Mouse (Mus musculus): ENCODE measurements around the gene Scfd2.

Scfd2 gene

DNA sequence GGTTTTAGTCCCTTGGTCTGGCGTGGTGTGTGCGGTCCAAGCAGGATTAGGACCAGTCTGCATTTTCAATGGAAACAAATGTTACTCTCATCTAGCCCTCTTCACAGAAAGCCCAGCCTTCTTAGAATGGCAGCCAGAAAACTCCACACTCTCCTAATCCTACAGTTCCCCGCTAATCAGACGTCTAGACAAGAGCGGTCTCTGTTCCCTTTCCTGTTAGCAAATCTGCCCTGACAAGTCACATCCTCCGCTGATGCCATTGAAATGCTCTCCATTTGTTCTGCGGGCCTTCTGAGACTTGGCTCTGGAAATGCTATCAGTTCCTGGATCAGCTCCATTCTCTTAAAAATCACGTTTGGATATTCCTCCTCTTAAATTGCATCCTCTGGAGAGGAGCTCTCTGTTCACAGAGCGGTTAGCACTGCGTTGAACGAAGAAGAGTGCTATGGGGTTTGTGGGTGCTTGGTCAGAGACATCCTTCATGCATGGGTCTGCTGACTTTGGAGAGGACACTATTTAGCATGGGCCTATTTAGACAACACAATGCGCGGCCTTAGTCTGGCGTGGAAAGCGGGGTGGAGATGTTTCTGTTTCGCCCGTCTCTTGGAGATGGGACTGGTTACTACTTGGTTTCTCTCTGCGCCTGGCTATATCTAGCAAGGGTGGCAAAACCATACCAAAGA is 358.3 kb downstream of the Scfd2 start:
- DNase-seq (ENCODE audit: low spot score), result no peak

DNA sequence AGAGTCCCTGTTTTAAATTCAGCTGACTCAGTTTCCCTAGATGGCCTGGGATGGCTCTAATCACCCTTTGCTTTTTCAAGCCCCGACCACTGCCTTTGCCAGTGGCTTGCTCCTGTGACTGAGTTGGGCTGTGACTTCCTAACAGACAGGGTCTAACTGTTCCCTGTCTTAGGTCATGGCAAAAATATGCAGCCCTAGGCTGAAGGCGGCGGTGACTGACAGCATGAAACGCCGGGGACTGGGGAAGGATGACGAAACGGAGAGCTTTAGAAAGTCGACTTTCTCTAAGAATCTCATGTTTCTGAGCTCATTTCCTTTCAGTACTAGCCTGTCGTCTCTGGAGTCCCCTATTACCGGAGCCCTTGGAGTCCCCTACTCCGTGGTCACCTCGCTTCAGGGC is 359.4 kb downstream of the Scfd2 start:
- DNase-seq (ENCODE audit: low spot score), result no peak

DNA sequence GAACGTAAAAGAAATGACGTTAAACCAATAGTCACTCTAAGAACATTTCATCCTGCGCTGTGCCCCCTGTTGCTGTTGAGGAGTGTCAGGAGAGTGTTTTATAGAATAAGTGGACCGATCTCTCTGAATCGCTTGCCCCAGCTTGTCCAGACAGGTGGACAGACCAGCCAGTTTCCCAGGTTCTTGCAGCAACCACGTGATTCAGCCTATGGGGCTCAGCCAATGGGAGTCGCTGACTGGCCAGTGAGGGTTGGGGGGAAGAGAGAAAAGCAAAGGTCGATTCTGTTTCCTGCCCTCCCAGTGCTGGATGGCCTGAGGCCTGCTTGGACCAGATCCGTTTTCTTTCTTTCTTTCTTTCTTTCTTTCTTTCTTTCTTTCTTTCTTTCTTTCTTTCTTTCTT is 359.8 kb downstream of the Scfd2 start:
- DNase-seq (ENCODE audit: low spot score), result peak; percentile 58

DNA sequence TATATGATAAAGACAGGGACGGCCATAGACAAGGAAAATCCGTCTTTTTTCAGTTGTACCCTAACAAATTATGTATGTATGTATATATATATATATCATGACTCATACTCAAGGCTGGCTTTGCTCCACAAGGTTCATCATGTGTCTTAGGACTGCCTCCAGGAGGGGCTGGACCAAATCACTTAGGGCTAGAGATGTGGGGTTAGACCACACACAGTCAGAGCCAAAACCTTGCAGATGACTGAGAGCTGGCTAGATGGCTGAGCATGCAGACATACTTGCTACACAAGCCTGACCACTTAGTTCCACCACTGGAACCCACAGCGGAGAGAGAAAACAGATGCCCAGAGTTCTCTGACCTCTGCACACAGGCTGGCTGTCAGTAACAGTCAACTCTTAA is 363.5 kb downstream of the Scfd2 start:
- no peak for DNase-seq (ENCODE audit: low spot score)

DNA sequence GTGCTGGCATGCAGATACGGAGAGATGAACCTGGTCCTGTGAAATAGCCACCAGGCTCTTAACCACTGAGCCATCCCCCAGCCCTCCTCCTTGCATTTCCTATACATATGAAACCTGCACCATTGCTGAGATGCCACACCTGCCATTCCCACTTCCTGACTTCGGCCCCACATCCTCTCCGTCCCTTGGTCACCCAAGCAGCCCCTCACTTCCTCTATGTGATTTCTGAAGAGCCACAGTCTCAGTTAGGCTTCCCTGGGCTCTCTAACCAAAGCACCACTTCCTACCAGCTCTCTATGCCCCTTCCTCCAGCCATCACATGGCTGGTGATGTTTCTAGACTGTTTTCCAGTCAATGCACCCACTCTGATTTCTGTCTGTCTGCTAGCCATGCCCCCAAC is 364.9 kb downstream of the Scfd2 start:
- DNase-seq (ENCODE audit: low spot score), result no peak

DNA sequence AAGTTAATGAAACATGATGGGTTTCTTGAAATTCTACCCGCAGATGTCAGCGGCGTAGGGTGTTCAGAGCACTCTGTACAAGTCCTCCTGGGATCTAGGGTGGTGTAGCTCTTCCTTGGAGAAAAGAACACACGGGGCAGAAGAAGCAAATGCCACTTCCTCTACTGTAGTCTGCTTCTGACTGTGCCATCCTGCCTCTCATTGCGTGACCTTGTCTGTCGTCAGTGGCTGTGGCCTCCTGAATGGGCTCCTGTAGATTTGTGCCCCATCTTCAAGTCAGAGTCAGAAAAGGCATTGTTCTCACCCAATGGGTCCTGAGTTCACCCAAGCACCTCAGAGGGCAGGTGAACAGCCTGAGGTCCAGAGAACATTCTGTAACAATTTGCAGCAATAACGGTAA is 367.0 kb downstream of the Scfd2 start:
- DNase-seq (ENCODE audit: low spot score), result no peak

DNA sequence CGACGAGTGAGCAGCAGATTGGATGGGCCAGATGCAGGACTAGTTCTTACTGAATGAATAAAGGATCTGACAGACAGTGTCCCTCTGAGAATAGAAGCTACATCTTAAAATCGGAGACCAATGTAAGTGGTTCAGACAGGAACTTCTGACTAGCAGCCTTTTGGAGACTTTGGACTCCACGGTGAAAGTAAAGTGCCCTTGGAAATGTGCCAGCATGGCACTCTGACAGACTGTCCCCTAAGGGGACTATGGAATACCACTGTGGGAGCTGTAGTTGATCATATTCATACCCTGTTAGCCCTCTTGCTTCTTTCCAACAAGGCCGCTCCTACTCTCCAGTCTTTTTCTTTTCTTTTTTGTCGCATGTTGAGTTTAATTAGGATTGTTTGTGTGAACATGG is 368.4 kb downstream of the Scfd2 start:
- DNase-seq (ENCODE audit: low spot score), result no peak

DNA sequence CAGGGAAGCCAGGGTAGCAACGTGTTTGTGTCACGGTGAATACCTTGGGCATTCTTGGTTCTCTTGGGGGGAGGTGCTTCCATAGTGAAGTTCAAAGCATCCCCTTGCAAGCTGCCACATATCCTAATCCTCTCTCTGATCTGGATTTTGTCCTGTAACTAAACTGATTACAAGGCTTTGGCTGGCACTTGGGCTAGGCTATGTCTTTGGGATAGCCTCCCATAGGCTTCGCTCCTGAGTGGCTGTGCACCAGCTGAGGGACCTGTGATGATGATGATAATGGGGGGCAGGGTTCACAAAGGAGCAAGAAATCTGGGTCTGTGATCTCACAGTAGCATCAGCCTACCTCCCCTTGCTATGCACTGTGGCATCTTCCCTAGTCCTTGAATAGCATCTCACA is 369.5 kb downstream of the Scfd2 start:
- no peak for DNase-seq (ENCODE audit: low spot score)

DNA sequence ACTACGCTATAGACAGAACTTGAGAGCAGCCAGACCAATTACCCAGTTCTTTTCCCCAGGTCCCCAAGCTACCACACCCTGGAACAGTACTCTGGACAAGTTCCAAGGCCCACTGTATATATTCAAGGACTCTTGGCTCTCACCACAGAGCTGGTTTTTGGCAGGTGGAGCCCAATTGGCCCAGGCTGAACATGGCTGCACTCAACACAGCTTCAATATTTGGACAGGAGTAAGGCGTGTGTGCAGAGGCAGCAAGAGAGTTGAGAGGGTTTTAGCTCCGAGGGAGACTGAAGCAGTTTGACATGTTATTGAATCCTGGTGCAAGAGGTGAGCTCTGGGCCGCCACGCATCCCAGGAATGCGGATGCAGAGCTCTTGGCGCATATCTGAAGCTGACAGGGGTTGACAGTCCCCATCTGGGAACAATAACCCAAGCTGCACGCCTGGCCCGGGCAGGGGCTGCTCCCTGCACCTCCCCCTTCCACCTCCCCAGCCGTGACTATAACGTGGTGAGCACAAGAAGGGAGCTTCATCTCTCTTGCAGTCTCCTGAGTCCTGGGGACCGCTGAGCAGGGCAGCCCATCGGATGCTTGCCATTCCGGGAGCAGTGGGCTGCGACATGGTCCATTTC is 370.1 kb downstream of the Scfd2 start:
- no peak for DNase-seq (ENCODE audit: low spot score)

DNA sequence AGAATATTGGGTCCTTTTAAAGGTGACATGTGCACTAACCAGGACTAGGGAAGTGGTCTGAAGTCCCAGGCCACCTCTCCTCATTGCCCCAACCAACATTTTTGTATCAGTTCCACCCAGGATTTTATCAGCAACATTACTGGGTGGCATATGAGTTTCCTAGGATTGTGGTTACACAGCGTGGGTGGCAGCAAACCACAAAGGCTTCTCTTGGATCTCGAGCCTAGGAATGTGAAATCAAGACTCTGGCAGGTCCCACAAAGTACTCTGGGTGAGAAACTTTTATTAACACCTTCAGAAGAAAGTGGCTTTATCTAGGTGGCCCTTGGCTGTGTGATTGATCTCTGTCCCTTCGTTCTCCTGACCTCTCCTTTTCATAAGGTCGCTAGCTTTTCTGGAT is 371.2 kb downstream of the Scfd2 start:
- no peak for DNase-seq (ENCODE audit: low spot score)

DNA sequence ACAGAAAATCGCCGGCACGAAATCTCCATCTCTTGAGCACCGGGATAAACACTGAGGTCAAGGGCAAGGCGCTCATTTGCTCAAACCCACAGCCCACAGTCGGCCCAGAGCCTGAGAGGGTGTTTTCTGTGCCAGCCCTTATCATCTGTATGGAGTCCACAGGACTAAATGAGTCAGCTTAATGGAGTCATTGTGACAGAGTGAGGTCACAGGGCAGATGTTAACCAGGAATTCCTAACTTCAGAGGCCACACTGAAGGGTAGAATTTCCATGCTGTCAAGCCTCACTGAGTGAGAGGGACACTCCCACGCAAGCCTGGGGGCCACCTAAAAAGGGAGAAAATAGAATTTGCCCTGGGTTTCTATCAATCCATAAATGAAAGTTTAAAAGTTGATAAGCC is 371.7 kb downstream of the Scfd2 start:
- DNase-seq (ENCODE audit: low spot score), result no peak

DNA sequence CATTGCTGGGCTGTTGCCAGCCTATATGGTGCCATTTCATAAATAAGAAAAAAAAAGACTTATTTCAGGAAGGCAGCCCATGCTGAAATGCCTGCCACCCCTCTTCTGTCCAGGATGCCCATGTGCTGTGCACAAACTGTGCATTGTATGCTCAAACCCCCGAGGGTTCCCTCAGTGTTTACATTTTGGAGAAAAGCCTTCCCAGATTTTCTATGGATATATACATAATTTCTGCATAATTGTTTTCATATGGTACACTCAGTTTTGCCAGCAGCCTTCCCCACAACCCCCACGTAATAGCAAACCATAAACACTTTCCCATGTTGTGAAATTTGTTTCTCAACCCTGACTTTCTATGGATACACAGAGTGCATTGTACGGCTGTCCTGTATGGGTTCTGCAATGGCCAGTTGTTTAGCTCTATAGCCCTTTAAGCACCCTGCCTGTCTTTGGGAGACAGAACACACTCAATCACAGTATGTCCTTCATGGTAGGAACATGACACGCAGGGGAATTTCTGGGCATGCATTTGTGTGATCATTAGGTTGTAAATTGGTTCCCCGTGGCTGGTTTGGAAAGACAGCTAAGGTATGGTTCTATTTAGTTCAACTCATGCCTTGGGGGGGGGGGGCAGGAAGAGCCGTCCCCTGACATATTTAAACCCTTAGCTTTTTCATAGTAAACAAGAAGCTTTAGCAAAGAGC is 372.5 kb downstream of the Scfd2 start:
- DNase-seq (ENCODE audit: low spot score), result no peak

DNA sequence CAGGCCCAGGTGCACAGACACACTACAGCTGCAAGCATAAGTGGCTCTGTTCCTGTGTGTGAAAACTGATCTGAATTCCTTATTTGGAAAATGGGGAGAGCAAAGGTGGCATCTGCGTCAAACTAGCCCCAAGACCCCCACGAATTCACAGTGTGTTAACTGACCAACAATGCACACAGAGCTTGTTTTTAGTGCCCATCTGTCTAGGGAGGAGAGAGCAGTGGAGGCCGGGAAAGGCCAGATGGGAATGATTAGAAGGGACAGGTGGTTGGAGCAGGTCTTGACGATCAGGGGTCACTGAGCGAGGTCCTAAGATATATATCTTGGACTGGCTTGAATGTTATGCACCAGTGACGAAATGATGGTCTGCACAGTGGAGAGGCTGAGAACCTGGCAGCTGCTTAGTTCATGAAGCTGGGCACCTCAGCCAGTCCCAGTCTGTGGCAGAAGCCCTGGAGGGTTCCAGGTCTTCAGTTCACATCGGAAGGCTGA is 375.7 kb downstream of the Scfd2 start:
- no peak for DNase-seq (ENCODE audit: low spot score)
